Mouse (Mus musculus) stomach, embryonic 15.5 days (tissue): Measurements from ENCODE around the gene Cramp1l. TPM values are rescaled to one million over a fixed set of nuclear protein-coding genes. Genes with fewer than 3 reads are reported as not detected.

Experiments
- ATAC-seq: fragments of 200-750 bp; cut with Nextera tagmentation; 2 replicates; pipeline ENCODE4 v1.8.0; 2017; ENCODE audit warnings: low read depth, moderate number of reproducible peaks, moderate TSS enrichment; ENCODE audit not compliant: insufficient read depth, low FRiP score
- H3K27ac ChIP-seq: fragments of 300-500 bp; sonication (generic); 2 replicates; pipeline ENCODE4 v1.5.1; 2015; ENCODE audit warnings: mild to moderate bottlenecking, inconsistent platforms
- H3K27me3 ChIP-seq: fragments of 300-500 bp; sonication (generic); replicated peaks from 2 replicates; pipeline ENCODE4 v1.6.1; 2015; ENCODE audit warnings: inconsistent platforms
- H3K36me3 ChIP-seq: fragments of 300-500 bp; sonication (generic); 2 replicates; pipeline ENCODE4 v1.6.1; 2015; ENCODE audit warnings: inconsistent platforms
- H3K4me1 ChIP-seq: fragments of 300-500 bp; sonication (generic); 2 replicates; pipeline ENCODE4 v1.6.1; 2015; ENCODE audit warnings: inconsistent platforms
- H3K4me2 ChIP-seq: fragments of 300-500 bp; sonication (generic); 2 replicates; pipeline ENCODE4 v1.6.1; 2015; ENCODE audit warnings: mild to moderate bottlenecking, inconsistent platforms
- H3K4me3 ChIP-seq: fragments of 300-500 bp; sonication (generic); replicated peaks from 2 replicates; pipeline ENCODE4 v1.5.1; 2015; ENCODE audit warnings: inconsistent platforms
- H3K9ac ChIP-seq: fragments of 300-500 bp; sonication (generic); 2 replicates; pipeline ENCODE4 v1.6.1; 2015; ENCODE audit warnings: inconsistent platforms
- H3K9me3 ChIP-seq: fragments of 300-500 bp; sonication (generic); 2 replicates; pipeline ENCODE4 v1.6.1; 2016; ENCODE audit warnings: inconsistent platforms
- polyA plus RNA-seq: library from polyadenylated mRNA; unstranded; fragments of >200 nt; fragmentation: Nextera tagmentation; extraction: Ambion mirVana; gene quantifications from 2 replicates; pipeline ENCODE4 v1.2.1, GENCODE M21; 2015

The Cramp1l gene
- polyA plus RNA-seq, 1 experiment from 2014 or later: 7.6 TPM

DNA sequence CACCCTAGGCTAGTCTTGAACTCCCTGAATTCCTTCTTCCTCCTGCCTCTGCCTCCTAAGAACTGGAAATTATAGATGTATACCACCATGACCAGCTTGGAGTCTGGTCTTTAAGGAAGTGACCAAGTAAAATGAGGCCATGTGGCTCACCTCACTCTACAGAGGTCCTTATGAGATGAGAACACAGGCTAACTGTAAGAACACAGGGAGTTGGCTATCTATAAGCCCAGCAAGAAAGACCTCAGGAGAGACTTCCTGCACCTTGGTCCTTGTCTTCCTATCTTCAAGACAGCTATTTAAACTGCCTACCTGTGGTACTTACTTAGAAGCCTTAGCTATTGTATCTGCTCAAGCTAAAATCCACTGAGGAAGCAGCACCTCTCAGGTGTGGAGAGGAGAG, 101.6 kb downstream of the Cramp1l start:
- H3K4me3 ChIP-seq: no peak overlapping the region
- peaks cover 66% of the 10 kb centered on the region for H3K36me3 ChIP-seq
- no peaks in the 10 kb centered on the region for H3K27me3 ChIP-seq
- H3K9me3 ChIP-seq: no peaks in the 10 kb centered on the region
- ATAC-seq: no peak
- H3K4me1 ChIP-seq: no peaks in the 10 kb centered on the region
- H3K27ac ChIP-seq: no peak overlapping the region
- no peak overlapping the region for H3K4me2 ChIP-seq
- H3K9ac ChIP-seq: no peak overlapping the region

Other genes with a start within 250 kb of the Cramp1l start
- 0.08 TPM in 1 of 2 replicates, not detected in the other for gene Meiob, start 211.5 kb downstream of the Cramp1l start, polyA plus RNA-seq
- 49.1 and 49.3 TPM in 2 replicates for gene Hagh, start 175.6 kb downstream of the Cramp1l start, polyA plus RNA-seq
- gene Fahd1, start 165.4 kb downstream of the Cramp1l start, polyA plus RNA-seq: 34.5 and 35.4 TPM in 2 replicates
- gene Igfals, start 149.8 kb downstream of the Cramp1l start, polyA plus RNA-seq: 3.9 and 4.0 TPM in 2 replicates
- 49.0 and 49.6 TPM in 2 replicates for gene Nubp2, start 129.4 kb downstream of the Cramp1l start, polyA plus RNA-seq
- gene Spsb3, start 129.1 kb downstream of the Cramp1l start, polyA plus RNA-seq: 32.1 and 32.5 TPM in 2 replicates
- 26.3 and 29.3 TPM in 2 replicates for gene Eme2, start 120.7 kb downstream of the Cramp1l start, polyA plus RNA-seq
- 102 and 112 TPM in 2 replicates for gene Mrps34, start 120.7 kb downstream of the Cramp1l start, polyA plus RNA-seq
- gene Nme3, start 119.3 kb downstream of the Cramp1l start, polyA plus RNA-seq: 77.5 and 79.8 TPM in 2 replicates
- 29.2 and 31.3 TPM in 2 replicates for gene Mapk8ip3, start 78.8 kb downstream of the Cramp1l start, polyA plus RNA-seq
- 183 and 204 TPM in 2 replicates for gene Jpt2, start 55.1 kb downstream of the Cramp1l start, polyA plus RNA-seq
- gene Ift140, start 297 bp upstream of the Cramp1l start, polyA plus RNA-seq: 18.9 and 21.6 TPM in 2 replicates
- gene Tmem204, start 67.8 kb upstream of the Cramp1l start, polyA plus RNA-seq: 23.5 and 23.7 TPM in 2 replicates
- 38.6 and 40.2 TPM in 2 replicates for gene Telo2, start 100.2 kb upstream of the Cramp1l start, polyA plus RNA-seq
- 0.12 and 0.36 TPM in 2 replicates for gene Ptx4, start 105.0 kb upstream of the Cramp1l start, polyA plus RNA-seq
- gene Clcn7, start 117.6 kb upstream of the Cramp1l start, polyA plus RNA-seq: 18.1 and 21.1 TPM in 2 replicates
- gene Ccdc154, start 146.7 kb upstream of the Cramp1l start, polyA plus RNA-seq: 0.46 and 0.62 TPM in 2 replicates
- 4.3 and 8.4 TPM in 2 replicates for gene Gm38655, start 159.7 kb upstream of the Cramp1l start, polyA plus RNA-seq
- gene BC003965, start 168.8 kb upstream of the Cramp1l start, polyA plus RNA-seq: 34.1 and 35.5 TPM in 2 replicates
- gene Unkl, start 172.6 kb upstream of the Cramp1l start, polyA plus RNA-seq: 7.2 TPM in 2 replicates
- 41.9 and 44.2 TPM in 2 replicates for gene Gnptg, start 224.3 kb upstream of the Cramp1l start, polyA plus RNA-seq
- 42.8 and 43.1 TPM in 2 replicates for gene Tsr3, start 224.4 kb upstream of the Cramp1l start, polyA plus RNA-seq
- 3.3 and 7.2 TPM in 2 replicates for gene Baiap3, start 240.6 kb upstream of the Cramp1l start, polyA plus RNA-seq